Mouse (Mus musculus): ENCODE results near the gene Rai1.
A peak's percentile ranks its signal among the peaks of the same experiment; 100 is the strongest.

Gene Rai1

DNA sequence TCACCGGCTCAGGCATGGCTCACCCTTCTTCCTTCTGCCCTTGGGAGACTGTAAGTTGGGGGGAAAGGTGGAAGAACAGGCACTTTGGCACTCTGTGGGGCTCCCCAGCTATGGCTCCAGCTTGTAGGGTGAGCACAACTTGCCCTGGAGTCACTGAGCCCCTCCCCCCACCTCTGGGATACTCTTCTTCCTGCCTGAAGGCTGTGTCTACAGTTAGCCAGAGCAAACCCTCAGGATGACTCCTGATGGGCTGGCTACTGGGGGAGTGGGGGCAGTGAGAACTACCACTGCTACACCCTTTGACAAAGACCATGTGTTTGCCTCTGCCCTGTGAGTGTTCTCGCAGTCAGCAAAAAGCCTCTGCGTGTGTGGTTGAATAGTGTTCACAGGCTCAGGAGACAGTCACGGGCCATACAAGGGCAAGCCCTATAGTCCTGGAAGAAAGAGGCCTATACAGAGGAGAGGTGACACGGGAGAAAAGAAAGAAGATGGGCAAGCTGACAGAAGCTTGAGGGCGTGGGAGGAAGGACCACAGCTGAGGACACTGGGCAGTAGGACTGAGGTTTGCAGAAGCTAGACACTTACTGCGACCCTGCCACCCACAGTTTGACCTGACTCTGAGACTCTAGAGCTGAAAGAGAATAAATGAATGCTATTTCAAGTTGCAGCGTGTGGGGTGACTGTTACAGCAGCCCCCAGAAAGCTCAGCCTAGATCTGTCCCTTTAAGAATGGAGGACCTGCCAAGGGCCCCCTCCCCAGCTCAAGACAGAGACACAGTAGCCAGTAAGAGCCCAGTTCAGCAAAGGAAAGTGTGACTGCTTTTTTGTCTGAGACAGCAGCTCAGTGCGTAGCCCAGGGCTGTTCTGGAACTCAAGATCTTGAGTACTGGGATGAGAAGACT lies 9.7 kb upstream of the Rai1 start:
- no peak for DNase-seq (ENCODE audit: low spot score in 2 of 2)

DNA sequence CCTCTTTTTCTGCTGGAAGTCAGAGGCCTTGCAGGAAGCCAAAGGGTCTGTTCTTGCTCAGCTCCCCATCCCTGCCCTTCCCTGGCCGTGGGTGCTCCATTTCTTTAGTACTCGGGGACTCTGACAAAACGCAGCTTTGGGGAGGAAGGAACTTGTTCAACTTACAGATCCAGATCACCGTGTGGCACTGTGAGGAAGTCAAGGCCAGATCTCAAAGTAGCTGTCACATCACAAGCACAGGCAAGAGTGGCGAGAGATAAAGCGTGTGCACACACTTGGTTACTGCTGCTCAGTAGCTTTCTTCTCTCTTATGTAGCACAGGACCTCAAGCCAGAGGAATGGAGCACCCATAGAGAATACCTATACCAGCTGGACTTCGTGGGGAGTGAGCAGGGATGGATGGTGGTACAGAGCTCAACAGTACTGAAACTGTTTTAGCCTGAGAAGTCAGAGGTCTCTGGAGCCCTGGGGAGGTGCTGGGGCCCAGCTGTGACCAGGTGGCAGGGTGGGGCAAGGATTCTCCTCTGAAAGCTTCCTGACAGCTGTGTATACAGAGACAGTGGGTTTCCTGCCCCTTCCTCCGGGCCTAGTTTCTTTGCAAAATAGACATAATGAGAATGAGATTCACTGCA lies 5.1 kb upstream of the Rai1 start:
- no peak for DNase-seq (ENCODE audit: low spot score in 2 of 2)

GRCm38 (mm10) chr11:60100827-60101555 lies 3.8 kb upstream of the Rai1 start:
- no peak for DNase-seq (ENCODE audit: low spot score in 2 of 2)

- no peak for DNase-seq (ENCODE audit: low spot score in 2 of 2)
Measured at GRCm38 (mm10) chr11:60101986-60102385, 2.8 kb upstream of the Rai1 start.

GRCm38 (mm10) chr11:60102664-60103063 lies 2.1 kb upstream of the Rai1 start:
- no peak for DNase-seq (ENCODE audit: low spot score in 2 of 2)

DNA sequence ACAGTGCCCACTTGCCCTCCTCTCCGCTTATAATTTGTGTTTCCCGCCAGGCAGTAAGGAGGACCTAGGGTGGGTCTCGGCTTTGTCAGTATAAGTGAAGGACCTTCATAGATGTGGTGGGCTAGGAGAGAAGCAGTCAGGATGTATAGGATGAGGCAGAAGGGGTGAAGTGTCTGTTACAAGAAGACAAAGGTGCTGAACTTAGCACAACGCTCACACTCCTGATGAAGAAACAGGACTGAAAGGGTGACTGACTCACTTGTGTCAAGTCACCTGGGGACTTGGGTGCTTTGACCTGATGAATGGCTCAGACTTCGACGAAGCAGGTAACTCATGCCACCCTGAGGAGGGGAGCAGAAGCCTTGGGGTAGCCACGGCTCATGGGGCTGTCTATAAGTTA lies 1.2 kb upstream of the Rai1 start:
- no peak for DNase-seq (ENCODE audit: low spot score in 2 of 2)

DNA sequence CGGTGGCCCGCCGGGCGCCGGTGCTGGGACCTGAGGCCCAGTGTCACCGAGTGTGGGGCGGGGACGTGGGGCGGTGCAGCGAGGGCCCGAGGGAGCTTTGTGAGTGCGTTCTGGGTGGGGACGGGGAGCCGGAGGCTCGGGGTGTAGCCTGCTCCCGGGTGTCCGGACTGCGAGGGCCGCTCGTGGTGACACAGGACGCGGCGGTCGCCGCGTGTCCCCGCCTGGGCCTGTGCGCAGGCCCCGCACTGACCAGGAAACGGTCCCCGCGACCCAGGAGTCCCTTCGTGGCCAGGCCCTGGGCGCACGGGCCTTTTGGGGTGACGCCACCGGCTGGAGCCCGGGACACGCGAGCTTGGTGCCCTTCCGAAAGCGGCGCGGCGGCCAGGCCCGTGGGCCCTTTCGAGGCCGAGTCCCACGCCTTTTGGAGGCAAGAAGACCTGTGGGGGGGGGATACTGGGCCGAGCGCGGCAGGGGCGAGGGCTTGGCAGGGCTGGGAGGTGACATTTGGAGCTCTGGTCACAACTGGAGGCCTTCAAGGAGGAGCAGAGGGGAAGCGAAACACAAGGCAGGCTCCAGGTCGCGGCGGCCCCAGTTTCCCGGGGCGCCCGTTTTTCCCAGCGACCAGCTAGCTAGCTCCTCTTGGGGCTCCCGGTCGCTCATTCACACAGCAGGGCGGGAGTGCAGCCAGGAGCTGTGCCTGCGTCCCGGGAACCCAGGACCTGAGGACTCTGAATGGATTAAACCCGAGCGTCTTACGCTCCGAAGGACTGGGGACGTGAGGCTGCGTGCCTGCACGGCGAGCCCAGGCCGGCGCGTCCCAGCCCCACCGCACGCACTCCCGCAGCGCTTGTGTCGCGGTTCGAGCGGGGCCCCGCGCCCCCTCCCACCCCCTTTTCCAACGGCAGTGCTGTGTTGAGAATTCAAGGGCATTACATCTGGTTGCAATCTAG lies 1.1 kb downstream of the Rai1 start:
- peak; percentile 58 to 59 for DNase-seq (ENCODE audit: low spot score in 2 of 2)

DNA sequence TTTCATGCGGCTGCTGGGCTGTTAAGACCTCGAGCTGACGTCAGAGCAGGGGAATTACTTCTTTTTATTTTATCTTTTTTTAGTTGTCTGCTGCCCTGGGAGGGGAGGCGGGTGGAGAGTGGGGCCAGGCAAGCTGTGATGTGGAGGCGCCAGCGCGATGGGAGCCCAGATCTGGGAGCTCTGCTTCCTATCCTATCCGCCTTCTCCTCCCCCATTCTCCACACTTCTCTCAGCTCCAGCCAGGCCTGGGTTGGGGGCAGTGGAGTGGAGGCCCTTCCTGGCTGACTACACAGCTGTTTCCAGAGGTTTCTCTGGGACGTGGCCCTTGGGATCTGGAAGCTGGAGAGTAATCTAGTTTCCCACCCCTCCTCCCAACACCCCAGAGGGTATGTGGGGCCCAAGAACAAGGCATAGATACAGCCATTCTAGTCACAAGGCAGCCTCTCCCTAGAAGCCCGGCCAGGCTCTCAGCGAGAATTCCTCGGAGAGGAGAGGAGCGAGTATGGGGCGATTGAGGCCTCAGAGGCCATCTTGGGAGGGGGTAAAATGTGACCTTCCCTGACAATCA lies 1.8 kb downstream of the Rai1 start:
- peak; percentile 39 to 43 for DNase-seq (ENCODE audit: low spot score in 2 of 2)

DNA sequence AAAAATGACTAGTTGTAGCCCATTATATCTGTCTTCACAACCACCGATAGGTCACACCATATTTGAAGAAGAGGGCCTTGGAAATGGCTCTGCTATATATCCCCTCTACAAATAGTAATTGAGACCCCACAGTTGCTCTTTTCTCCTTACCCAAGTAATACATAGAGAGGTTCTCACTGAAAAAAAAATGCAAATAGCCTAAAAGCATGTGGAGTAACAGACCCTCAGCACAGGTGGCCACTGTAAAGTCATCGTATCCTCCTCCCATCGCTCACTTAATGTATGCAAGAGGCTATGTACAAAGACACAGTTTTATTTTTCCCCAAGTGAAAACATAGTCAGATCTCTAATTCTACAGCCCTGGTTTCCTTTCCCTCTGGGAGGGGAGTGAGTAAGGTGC lies 2.6 kb downstream of the Rai1 start:
- DNase-seq (ENCODE audit: low spot score in 2 of 2): no peak

GRCm38 (mm10) chr11:60108631-60109172 lies 3.9 kb downstream of the Rai1 start:
- peak; percentile 19 to 39 for DNase-seq (ENCODE audit: low spot score in 2 of 2)

- DNase-seq (ENCODE audit: low spot score in 2 of 2): no peak
Measured at GRCm38 (mm10) chr11:60110386-60110785, 5.6 kb downstream of the Rai1 start.

DNA sequence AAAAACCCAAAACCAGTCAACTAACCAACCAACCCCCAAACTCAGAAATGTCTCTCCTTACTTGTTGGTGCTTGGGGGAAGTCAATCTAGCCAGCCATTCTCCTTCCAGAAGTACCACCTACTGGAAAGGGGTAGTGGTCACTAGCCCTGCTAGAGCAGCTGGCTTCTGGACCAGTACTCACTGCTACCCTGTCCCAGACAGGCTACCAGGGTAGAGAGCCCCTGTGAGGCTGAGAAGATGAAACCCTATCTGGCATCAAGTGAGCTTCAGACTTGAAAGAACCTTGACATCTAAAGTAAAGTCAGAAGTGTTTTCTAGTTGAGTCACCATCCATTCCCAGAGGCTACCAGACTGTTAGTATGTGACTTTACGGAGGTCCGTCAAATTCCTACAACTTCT lies 6.8 kb downstream of the Rai1 start:
- no peak for DNase-seq (ENCODE audit: low spot score in 2 of 2)

DNA sequence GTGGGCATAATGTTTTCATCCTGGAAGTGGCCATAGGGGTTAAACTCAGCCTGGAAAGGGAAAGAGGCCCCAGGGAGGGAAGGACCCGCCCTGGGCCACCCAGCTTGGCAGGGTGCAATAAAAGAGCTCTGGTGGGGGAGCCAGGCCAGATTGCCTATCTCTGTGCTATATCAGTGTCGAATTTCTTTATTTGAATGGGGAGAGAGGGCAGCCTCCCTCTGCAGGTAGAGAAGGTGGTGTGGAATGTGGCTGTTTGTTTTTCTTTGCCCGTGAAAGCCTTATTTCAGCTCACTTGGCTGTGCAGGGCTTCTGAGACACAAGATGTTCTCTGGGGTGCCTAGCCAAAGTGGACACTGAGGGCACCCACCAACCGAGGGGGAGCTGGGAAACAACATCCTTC lies 8.8 kb downstream of the Rai1 start:
- no peak for DNase-seq (ENCODE audit: low spot score in 2 of 2)

GRCm38 (mm10) chr11:60114296-60115023 lies 9.6 kb downstream of the Rai1 start:
- peak; percentile 46 to 48 for DNase-seq (ENCODE audit: low spot score in 2 of 2)

DNA sequence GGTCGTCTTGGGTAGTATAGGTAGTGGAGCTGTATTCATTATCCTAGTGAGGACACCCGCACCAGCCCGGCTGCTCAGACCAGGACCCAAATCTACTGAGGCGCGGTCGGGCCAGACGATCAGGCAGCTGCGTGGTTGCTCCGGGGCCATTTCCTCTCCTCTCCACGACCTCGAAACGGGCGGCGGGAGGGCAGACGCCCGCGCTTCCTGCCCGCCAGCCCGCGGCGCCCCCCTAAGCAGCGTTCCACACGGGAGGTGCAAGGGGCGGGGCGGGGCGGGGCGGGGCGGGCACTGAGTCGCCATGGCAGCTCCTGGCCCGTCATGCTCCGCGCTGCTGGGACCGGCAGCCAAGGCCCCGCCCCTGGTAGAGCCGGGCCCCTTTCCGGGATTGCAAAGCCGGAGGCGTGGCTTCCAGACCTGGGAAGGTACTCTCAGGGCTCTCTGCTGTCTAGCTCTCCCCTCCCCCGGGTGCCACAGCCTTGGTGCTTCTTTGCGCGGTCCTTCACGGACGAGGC lies 10.3 kb downstream of the Rai1 start:
- DNase-seq (ENCODE audit: low spot score in 2 of 2): peak; percentile 93 to 94

DNA sequence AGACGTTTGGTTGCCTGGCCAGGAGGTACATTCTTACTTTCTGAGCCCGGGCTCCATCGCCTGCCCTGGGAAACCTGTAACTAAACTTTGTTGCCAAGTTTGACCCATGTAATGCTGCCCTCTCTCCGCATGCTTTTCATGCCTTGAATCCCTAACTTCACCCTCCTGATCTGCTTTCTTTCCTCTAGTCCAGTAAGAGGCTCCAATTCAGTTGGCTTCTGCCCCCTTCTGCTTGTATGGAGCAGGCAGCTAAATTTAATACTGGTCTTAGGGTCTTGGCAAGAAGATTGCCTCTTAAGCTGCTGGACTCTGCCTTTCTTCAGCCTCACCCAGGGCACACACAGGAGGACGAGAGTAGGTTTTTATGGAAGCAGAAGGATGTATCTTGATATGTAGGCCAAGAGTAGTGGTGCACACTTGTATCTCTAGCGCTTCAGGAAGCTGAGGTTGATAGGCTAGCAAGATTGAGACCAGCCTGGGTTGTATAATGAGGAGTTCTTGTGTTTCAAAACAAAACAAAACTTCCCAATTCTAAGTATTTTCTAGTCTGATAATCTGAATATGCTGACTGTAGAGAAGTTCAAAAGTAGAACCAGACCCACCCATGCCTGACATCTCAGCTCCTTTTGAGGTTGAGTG lies 10.9 kb downstream of the Rai1 start:
- no peak for DNase-seq (ENCODE audit: low spot score in 2 of 2)

DNA sequence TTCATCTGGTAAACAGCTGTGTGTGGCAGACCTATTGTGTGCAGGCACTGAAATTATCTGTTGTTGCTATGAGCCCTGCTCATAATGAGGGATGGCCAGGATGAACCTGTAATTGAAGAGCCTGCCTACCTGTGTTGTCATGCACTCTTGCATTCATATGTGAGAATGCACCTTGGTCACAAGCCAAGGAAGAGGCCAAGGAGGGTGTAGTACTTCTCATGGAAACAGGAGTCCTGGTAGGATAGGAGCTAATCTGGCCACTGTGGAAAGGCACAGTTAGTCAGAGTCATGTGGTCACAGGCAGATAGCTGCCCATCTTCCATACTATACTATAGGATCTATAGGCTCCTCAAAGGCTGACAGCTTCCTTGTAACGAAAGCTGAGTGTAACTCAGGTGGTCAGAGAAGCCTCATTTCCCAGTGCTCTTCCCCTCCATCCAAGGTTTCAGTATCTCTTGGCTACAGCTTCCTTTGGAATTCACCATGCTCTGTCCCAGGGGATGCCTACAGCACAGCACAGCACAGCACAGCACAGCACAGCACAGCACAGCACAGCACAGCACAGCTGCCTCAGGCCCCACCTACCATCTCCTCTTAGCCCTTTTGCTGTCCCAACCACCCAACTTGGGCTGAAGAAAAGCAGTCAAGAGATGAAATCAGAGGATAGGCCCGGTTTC lies 15.9 kb downstream of the Rai1 start:
- no peak for DNase-seq (ENCODE audit: low spot score in 2 of 2)

- no peak for DNase-seq (ENCODE audit: low spot score in 2 of 2)
Measured at GRCm38 (mm10) chr11:60122611-60123010, 17.8 kb downstream of the Rai1 start.

DNA sequence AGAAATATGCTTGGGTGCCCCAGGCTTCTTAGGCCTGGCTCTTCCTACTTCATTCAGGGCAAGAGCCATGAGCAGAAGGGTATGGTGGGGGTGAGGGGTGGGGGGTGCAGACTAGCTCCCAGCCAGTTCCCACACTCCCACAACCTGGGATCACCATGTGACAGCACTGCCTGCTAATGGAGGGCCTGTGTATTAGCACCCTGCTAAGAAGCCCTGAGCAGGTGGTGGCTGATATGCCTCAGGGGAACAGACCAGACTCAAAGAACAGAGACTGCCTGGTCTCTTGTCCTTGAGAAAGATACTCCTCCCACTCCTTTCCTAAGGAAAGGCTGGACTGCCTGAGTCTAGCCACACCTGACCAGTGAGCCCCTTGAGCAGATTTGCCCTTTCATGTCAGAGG lies 22.2 kb downstream of the Rai1 start:
- no peak for DNase-seq (ENCODE audit: low spot score in 2 of 2)
